Mouse (Mus musculus) mature B cell (primary cell): Measurements from ENCODE around the gene Rbms3.

ENCODE experiments used
- in situ Hi-C: fragments of 300-500 bp; cut with MboI; formaldehyde crosslinking; loops from 2 replicates; pipeline ENCODE4 v1.14.3; 2019

The Rbms3 gene

DNA sequence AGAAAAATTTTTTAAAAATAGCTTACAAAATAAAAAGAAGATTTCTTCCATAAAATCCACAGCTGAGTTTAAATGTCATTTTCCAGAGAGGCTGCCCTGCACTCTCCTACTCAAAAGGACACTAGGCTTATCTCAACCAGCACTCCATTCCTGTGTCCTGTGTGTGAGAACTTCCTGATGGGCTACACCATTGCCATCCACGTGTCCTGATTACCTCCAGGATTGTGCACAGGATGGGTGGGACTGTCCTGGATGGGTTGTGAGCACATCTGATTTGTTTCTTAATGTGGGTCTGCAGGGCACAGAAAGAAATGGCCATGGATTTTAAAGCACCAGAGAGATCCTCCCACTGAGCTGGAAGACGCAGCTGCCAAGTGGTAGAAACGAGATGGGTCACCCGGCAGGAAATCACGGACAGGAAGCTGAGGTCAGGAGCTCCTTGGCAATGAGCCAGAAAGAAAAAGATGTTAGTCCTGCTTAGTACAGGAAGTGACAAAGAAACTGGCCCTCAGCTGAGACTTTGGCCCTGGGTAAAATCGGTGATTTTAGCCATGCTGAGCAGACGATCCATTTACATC lies 256.5 kb downstream of the Rbms3 start:
- in situ Hi-C loops = no loop called here

DNA sequence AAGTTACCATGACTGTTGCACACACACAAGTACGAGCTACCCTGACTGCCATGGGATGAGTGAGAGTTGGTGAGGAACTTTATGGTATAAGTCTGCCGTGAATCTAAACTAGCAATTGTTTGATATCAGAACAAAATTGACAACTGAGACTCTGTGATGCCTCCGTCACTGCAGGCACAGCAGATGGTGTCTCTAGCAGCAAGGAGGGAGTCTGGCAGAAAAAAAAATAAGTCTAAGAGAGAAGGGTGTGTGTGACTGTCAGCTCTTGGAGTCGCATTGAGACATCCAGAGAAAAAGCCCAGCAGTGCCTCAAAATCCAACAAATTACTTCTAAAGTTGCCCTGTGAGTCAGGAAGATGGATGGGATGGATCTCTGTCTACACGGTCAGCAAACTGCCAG lies 257.7 kb downstream of the Rbms3 start:
- in situ Hi-C loops = no loop called here

DNA sequence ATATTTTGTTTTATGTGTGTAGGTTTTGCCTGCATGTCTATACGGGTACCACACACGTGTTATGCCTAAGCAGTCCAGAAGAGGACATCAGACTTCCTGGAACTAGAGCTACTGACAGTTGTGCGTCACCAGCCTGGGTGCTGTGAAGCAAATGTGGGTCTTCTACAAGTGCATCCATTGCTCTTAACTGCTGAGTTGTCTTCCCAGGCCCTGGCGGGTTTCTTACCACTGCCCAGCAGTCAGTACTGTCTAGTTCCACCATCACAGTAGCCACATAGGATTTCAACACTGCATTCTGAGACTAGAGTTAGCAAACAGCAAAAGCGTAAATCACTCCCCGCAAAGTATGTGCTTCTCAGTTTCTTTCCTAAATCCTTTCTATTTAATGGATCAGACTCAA lies 259.6 kb downstream of the Rbms3 start:
- in situ Hi-C loops = no loop called here

DNA sequence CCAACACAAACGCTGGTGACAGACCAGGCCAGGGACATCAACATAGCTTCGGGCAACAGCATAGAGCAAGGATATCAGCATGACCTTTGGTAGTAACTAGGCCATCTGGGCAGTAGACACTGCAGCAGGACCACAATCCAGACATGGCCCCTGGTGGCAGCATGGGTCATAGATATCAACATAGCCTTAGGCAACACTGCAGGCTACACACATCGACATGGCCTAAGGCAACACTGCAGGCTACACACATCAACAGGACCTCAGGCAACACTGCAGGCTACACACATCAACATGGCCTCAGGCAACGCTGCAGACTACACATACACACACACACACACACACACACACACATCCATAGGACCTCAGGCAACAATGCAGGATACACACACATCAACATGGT lies 261.7 kb downstream of the Rbms3 start:
- in situ Hi-C loops = no loop called here

DNA sequence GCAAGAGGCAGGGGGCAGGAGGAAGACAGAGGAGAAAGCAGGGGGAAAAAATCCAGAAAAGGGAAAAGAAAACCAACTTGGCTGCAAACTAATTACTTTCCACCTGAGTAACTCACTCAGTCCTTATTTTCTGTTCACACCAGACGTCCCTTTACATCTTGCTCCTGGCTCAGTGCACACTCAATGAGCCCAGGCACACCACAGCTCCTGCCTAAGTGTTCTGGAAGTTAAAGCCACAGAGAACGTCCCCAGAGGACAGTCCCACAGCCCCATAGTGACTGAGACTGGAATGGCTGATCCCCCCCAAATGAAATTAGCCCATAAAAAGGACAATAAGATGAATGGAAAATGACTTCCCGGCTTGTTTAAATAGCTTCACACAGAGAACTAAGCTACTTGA lies 265.1 kb downstream of the Rbms3 start:
- in situ Hi-C loops = no loop called here

DNA sequence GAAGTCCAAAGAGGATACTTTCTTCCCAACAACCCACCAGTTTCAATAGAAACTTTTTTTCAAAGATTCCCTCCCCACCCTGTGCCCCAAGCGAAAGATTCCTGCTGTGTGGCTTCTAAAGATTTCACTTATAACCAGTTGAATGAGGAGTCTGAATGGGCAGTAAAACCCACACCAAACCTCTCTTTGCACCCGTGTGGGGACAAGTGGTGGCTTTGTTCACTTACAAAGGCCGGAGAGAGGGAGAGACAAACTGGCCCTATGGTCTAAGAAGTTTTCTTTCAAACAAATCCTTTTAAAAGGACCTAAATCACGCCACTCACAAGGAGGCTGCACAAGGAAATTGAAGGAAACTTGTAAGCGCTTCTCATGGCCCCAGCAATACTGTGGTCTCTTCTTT lies 268.3 kb downstream of the Rbms3 start:
- in situ Hi-C loops = no loop called here

DNA sequence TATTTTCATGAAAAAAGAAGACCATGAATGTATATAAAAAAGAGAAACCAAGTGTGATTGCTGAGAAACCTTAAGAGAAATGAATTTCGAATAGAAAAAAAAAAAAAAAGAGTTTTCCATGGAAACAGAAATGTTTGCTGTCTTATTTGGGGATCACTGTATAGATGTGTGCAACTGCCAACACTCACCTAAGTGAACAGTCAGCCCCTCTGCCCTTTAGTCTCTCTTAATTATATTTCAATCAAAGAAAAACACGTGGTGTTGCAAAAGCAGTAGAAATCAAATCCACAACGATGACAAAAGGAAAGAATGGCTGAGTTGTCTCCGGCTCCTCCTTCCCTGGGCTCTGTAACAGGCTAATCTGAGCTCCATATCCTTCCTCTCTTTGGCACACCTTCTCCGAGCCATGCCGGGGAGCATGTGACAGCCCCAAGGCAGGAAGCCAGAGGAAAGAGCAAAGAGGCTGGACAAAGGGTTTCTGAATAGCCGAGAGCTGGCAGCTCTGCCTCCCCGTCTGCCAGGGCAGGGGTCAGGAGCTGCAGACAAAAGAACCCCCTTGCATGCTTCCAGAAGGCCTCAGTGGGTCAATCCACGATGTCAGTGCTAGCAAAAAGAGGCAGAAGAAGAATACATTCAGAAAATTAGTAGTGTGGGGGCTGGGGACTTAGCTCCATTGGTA lies 272.8 kb downstream of the Rbms3 start:
- in situ Hi-C loops = no loop called here

DNA sequence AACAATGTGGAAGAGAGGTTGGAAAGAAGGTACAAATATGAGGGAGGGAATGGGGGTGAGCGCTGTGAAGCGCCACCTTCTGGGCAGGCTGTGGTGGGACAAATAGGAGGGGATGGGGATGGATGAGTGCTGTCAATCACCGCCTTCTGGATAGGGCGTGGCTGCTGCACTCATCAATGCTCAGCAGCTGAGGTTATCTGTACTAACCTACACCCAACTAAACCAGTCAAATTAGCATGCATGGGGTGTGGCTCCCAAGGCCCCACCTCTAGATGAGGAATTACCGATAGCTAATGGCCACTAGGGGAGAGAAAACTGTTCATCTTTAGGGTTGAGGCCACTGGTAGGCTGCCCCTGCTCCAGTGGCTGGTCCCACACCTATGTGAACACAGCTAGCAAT lies 274.2 kb downstream of the Rbms3 start:
- in situ Hi-C loops = no loop called here

DNA sequence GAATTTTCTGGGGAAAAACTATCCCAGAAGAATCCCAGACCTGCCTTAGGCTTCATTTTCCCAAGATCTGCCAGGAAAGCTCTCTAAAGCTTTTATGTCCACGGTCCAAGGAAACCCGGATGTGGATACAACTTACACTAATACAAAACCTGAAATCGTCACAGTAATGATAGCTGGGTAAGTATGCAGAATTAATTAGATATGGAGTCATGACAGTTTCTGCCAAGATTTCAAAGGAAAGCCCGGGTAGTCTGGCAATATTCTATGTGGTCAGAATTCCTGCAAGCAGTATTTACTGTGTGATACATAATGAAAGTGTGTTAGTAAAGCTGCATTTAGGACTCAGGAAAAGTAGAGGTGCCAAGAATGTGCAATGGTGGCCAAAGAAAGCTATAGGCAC lies 287.4 kb downstream of the Rbms3 start:
- in situ Hi-C loops = no loop called here

DNA sequence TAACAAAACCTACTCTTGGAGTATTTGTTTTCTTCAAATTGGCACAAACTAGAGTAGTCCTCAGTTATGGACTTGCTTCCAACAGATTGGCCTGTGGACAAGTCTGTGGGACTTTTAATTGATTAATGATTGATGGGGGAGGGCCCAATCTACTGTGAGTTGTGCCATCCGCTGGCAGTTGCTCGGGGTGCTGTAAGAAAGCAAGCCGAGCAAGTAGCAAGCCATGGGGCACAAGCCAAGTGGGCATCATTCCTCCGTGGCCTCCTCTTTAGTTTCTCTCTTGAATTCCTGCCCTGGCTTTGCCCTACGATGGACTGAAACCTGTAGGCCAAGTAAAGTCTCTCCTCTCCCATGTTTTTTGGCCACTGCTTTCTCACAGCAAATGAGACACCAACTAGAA lies 299.0 kb downstream of the Rbms3 start:
- in situ Hi-C loops = no loop called here

DNA sequence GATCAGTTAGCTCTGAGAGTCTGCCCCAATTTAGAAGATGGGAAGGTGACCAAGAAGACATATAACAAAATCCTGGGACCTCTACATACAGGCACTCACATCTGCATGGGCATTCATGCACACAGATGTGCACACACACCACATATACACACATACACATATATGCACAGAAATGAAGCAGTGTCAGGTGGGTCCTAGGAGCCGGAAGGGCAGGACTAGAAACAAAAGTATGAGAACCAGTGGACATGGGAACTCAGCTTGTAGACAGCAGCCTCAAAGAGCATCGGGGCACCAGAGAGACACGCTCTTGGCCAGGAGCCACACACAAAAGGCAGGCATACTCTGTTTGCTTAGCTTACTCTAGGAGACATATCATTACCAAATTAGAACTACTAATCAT lies 310.4 kb downstream of the Rbms3 start:
- in situ Hi-C loops = no loop called here

DNA sequence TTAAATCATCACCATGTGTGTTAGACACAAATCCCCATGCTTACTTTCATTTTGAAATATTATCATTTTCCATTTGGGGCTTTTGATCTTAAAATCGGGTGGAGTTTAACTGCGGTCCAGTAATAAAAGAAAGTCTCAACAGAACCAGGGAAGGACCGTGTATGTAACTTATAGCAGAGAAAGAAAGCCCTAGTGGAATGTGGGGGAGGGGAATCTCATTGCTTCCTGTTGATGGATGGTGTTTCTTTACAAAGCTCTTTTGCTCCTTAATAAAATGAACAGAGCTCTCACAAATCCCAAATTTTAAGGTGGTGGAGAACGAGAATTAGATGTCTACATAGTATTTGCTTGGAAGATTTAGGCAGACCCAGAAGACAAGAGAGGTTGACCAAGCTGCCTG lies 311.3 kb downstream of the Rbms3 start:
- in situ Hi-C loops = no loop called here

DNA sequence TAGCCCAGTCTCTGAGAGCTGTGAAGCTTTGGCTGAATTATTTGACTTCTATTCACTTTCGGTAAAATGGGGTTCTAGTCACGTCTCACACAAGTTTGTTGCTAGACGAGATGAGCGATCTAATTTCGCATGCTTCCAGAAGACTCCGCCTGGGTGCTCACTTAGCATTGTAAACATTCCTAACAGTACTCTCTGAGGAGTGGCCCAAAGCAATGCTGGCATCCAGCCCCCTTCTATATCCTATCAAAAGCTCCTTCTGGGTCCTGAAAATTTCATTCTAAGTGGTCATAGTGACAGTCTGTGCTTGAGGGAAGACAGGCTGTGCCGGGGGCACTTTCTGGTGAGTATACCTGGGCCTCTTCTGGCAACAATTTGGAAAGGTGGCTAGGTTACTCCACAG lies 312.5 kb downstream of the Rbms3 start:
- in situ Hi-C loops = no loop called here

DNA sequence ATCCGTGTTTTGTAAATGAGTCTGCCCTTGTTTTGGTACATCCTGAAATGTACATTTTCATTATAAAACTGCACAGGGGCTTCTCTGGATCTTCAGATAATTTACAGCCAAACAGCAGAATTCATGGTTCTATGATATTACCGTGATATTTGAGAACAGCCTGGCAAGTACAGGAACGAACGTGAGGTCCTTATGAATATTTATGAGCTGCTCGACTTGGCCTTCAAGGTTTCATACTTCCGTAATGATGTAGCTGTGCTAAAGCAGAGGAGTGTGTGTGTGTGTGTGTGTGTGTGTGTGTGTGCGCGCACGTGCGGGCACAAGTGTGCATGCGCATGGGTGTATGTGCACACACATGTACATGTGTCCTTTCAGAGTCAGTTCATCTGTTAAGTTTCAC lies 316.1 kb downstream of the Rbms3 start:
- in situ Hi-C loops = no loop called here

DNA sequence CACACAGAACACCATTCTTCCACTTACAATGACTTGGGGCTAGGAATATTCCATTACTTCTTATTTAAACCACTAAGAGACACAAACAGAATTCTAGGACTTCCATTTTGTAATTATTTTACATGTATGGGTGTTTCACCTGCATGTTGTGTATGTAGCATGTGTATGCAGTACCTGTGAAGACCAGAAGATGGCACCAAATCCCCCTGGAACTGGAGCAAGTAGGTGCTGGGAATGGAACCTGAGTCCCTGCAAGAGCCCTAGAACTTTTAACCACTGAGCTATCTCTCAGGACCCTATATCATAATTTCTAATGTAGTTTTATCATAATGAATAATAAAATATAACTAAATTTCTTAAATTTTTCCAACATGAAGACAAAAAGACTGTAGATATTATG lies 319.9 kb downstream of the Rbms3 start:
- in situ Hi-C loops = no loop called here

DNA sequence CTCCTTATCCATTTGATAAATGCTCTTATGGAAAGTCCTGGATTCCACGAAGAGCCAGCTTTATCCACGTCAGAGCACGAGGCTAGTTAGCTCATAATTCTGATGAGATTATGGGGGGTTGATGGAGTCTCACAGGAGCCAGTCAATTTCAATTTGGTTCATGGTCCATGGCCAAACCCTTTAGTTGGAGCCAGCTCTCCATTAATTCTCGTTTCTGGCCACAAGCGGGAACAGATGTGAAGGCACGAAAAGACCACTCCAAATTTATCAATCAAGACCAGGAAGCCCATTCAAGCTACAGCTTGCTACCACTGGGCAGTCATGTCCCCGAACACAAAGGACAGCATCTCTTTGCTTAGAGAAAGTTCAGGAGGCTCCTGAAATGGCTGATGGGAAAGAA lies 330.7 kb downstream of the Rbms3 start:
- in situ Hi-C loops = no loop called here

DNA sequence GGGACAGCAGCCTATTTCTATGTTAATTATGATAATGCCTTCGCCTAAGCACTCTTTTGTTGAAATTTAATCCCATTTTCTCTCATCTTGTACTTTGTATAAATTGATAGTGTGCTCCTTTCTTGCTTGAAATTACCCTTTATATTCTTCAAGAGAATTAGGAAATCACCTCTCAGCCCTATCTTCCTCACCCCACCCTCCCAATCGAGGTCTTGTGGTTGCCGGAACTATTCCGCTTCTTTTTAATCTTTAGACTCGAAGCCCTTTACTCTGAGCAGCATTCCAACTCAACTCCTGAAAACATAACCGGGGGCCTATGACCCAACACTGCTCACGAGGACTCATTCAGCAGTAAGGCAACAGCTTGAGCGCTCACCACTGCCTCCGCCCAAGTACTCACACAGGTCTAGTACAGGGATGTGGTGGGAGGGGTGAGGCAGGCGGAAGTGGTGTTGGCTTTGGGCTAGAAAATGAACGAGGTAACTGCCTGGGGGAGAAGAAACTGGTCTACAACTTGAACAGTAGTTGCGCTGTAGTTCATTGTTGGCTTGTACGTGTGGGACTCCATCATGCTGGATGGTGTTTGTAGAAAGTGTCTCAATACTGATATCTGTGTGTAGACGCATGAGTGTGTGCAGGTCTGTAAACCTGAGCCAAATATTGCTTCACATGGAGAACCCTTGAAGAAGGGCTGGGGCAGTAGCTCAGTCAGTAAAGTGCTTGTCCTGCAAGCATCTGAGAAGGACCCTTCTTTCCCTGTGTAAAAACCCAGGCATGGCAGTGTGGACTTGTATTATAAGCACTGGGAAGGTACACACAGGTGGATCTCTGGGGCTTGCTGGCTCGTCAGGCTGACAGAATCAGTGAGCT lies 331.8 kb downstream of the Rbms3 start:
- in situ Hi-C loops = no loop called here

DNA sequence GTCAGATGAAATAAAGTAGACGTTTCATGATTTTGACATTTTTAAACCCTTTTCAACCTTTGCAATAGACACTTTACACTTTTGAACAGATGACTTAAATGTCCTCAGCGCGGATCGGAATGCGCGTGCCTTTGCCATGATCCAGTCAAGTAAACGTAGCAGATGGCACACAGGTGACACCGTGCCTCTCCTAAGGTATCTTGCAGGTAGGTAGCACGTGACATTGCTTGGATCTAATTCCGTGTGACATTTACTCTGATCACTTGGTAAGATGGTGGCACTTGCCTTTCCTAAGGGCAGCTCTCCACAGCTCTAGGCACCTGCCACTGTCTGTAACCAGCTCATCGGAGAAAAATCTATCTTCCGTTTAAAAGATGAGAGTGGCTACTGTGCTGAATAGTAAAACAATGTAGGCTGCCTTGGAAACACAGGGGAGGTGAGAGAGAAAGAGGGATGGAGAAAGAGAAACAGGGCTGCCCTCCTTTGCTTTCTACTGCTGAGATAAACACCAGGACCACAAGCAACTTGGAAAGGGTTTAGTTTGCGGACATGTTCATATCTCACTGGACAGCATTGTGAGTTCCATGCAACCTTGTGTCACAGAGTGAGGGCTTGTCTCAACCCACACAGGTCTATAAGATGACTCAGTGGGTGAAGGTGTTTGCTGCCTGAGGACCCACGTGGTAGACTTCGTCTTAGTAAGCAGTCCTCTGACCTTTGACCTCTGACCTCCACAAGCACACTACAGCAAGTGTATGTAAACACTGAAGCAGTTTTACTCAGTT lies 338.5 kb downstream of the Rbms3 start:
- in situ Hi-C loops = no loop called here

DNA sequence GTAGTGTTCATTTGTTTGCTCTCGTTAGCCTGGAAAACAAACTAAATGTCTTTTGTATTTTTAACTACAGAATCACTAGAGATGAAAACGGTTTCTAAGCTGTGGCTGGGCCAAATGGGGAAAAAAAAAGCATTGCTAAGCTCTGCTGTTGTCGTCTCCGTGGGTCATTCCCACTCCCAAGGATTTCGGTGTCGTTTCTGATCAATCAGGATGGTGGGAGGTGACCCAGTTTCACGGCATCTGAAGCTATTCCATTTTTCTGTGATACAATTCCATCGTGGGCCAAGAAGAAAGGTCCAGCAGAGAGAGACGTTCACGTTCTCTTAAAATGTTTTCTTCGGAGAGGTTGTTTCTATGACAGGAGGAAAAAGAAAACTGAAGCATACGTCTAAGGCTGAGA lies 354.9 kb downstream of the Rbms3 start:
- in situ Hi-C loops = no loop called here

DNA sequence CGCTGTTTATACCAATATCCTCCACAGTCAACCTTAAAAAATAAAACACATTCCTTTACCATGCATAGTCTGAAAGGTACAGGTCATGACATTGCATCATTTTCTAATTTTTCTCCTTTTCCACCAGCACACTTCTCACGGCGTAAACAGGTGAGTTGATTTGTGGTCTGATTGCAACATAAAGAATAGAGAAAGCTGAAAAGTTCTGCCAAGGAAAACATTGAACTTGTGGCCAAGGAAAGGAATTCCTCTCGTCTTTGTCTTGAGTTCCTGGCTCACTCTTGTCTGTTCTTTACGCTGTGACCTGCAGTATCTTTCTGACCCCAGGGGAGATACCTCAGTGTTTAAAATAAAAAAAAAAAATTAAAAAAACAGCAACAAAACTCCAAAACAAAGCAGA lies 370.1 kb downstream of the Rbms3 start:
- in situ Hi-C loops = no loop called here

DNA sequence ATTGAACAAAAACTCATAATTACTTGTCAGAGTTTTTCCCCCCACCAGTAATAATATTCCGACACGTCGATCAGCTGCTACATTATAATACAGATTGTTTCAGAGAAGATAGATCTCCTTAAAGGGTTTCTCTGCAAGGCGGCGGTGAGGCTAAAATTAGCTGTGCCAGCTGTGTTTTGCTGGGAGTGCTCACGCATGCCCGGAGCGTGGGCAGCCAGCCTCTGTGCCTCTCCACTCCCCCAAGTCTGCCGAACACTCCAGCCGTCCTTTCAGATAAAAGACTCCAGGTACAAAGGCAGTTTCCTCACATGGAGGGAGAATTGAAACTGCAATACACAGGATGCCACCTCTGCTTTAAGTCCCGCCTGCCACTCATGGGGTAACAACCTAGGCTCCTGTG lies 376.4 kb downstream of the Rbms3 start:
- in situ Hi-C loops = no loop called here

DNA sequence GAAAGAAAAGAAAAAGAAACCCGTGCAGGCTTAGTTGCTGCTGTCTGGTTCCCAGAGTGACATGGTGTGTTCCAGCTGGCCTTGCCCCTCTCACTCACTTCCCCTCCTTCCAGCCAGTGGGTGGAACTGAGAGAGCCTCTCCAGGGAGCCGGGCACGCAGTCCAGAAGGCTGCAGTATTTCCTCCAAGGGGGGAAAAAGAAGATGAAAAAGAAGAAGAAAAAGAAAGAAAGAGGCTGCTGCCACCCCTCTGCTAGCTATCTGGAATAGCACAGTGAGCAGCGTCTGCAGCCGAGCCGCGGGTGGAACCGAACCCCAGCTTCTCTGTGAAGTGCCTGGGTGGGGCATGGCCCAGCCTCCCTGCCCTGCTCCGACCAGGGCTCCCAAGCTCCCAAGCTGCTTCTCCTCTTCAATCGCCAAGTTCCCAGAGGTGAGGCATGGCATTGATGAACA lies 377.3 kb downstream of the Rbms3 start:
- in situ Hi-C loops = no loop called here
